Mouse (Mus musculus) retina, embryonic 14.5 days (tissue): ENCODE results near the gene Prr19.

Experiments
- DNase-seq: peaks from one replicate; pipeline ENCODE4 v3.0.0-alpha.2; 2015; ENCODE audit warnings: low spot score

The Prr19 gene

DNA sequence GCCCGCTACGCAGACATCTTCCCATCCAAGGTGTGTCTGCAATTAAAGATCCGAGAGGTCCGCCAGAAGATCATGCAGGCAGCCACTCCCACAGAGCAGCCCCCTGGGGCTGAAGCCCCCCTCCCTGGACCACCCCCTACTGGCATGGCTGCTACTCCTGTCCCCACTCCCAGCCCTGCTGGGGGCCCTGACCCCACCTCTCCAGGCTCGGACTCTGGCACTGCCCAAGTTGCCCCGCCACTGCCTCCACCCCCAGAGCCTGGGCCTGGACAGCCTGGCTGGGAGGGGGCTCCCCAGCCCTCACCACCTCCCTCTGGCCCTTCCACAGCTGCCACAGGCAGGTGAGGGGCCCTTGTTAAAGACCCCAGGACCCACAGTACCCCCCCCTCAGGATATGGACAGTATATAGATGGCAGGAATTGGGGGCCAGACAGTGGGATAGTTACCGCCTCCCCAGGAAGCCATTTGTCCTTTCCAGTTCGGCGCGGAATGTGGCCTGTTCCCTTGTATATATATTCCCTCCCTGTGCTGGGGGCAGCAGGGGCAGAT, 7.9 kb upstream of the Prr19 start:
- no peak for DNase-seq

DNA sequence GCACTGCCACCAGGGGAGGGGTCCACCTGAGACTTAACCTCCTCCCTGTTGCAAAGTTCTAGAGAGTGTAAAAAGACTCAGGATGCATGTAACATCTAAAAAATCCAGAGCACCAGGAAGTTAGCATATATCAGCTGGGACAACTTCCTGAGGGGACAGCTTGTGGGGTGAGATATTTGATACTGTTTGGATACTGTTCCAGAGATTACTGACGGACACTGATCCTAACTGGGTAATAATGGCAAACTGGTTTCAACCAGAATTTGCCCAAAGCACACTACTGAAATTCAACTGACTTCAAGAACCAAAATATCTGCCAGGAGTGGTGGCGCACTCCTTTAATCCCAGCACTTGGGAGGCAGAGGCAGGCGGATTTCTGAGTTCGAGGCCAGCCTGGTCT, 6.7 kb upstream of the Prr19 start:
- no peak for DNase-seq

- no peak for DNase-seq
Measured at GRCm38 (mm10) chr7:25294960-25295722, 6.1 kb upstream of the Prr19 start.

DNA sequence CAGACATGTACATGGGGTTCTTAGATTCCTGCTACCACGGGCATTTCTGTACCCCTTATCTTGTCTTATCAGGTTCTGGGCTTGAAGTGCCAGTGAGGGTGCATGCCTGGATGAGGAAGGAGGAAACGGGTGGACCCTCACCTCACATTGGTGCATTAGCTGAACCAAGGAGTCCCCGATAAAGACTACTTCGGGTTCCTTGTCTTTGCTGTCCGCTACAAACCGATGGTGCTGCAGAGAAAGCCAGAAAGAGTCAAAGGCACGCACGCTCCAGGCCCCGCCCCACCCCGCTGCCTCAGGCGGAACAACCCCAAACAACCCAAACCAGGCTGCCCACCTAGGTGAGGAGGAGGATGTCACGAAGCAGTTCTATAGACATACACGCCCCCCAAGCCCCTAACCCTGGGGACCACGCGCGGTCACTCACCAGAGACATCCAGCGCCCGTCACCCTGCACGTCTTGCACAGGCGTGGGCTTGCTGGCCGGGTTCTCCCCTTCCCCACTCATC, 4.2 kb upstream of the Prr19 start:
- DNase-seq: no peak

DNA sequence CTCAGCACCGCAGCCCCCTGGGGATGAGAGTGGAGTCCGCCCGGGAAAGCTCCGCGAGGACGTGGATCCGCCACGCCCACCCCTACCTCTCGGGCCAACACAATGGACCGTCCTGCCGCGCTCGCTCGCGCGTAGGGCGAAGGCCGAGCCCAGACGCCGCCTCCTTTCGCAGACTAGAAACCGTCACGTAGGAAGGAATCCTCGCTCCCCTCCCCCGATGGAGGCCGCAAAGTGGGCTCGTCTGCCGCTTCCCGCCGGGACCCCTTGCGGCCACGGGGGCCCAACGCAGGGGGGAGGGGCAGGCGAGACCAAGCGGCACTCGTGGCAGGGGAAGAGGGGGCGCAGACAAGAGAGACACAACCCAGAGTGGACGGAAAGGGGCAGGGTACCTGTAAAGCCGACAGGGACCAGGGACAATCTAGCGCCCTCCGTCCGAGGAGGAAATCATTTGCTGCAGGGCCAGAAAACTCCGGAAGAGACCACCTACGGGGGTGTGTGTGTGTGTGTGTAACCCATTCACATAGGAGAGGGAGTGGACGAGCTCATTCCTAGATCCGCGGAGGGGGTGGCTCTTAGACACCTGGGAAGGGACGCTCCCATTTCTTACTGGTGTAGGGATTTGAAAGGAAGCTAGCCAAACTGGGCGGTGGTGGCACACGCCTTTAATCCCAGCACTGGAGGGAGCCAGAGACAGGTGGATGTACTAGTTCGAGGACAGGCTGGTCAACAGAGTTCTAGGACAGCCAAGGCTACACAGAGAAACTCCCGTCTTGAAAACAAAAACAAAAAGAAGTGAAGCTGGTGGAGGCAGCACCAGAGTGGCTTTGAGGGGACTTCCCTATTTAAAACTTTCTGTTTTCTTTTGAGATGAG, 3.5 kb upstream of the Prr19 start, which contains the start of gene Pafah1b3:
Gene Pafah1b3, minus strand, starts transcription at position 533 of the 872 bp plus-strand sequence.
- DNase-seq: peak; percentile 97

DNA sequence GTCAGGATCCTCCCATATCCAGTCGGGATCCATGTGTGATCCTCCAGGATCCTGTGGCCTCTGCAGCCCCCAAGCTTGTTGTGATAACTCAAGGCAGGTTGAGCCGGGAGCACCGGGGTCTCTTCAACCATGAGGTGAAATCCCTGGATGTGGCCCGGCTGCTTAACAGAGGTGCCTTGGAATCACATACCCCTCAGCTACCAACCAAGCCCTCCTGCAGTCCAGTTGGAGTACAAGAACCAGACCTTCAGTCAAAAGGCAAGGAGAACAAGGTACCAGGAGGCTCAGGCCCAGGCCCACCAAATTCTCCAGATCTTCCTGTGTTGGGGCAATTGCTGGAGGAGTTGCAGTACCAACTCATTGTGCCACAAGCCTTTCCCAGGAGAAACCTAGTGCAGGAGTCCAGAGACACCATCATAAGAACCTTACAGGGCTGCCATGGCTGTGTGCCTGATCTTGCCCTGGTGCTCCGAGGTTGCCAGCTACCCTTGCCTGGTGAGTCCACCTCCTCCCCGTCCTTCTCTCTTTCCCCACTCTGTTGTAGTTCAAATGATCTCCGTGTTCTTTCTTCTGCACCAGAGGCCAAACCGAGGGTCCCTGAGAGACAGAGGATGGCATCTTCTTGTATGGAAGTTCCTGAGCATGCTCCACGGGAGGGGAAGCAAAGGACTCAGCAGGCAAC, 1.9 kb downstream of the Prr19 start:
- no peak for DNase-seq

DNA sequence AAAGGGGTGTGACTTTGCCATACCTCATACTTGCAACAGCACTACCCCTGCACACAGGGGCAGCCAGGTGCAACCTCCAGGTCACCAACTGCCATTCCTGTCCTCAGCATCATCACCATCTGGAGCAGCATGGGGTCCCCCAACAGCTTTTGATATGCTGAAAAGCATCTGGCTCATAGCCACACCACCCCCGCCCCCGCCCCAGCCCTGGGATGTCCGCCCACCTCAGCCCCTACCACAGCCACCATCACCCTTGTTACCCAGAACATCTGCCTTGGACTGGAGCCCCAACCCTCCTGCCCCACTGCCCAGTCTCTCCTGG, 2.4 kb downstream of the Prr19 start:
- no peak for DNase-seq

GRCm38 (mm10) chr7:25305481-25305880, 4.3 kb downstream of the Prr19 start:
- no peak for DNase-seq

- peak; percentile 77 for DNase-seq
Measured at GRCm38 (mm10) chr7:25305956-25306613, 4.9 kb downstream of the Prr19 start, which contains the start of gene Tmem145. Gene Tmem145 (plus strand): TSS chr7:25306106.

- DNase-seq: no peak
Measured at GRCm38 (mm10) chr7:25306614-25306996, 5.4 kb downstream of the Prr19 start.

DNA sequence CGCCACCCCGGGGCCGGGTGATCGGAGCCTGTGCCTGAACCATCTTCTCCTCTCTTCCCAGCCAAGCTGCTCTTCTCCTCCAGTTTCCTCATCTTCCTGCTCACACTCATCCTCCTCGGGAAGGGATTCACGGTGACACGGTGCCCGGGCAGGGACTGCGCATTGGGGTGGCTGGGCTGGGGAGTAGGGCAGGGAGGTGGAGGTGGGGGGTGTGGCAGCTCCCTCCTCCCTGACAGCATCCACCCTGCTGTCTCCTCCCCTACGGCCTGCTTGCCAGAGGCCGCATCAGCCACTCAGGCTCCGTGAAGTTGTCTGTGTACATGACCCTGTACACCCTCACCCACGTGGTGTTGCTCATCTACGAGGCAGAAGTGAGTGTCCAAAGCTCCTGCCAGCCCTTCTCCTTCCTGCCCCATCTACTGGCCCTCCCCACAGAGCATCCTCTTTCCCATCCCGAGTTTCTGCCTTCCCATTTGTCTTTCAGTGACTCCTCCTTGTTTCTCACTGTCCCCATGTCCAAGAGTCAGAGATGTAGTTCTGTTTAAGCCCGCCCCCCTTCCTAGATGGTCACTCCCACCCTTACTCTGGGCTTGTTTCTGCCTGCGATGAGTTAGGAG, 7.6 kb downstream of the Prr19 start:
- DNase-seq: no peak

DNA sequence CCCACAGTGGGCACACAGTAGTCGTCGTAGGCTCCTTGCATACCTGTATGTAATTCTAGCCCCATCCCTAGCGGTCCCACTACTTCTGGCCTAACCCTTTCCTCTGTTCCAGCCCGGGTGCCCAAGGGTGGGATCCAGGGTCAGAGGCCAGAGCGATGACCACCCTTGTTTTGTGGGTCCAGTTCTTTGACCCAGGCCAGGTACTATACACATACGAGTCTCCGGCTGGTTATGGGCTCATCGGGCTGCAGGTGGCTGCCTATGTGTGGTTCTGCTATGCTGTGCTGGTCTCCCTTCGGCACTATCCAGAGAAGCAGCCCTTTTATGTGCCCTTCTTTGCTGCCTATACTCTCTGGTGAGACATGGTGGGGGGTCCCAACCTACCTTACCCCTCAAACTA, 8.2 kb downstream of the Prr19 start:
- no peak for DNase-seq

DNA sequence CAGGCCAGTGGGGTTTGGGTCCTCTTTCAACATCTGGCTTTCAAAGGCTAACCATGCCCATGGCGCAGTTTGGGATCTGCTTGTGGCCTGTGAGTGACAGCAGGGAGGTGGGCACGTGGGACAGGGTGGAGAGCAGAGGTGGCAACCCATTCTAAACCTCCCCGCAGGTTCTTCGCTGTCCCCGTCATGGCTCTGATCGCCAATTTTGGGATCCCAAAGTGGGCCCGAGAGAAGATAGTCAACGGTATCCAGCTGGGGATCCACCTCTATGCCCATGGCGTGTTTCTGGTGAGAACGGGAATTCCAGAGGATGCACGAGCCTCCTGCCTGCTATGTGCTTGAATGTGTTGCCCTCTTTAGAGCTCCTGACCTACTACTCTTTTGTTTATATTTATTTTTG, 10.0 kb downstream of the Prr19 start:
- DNase-seq: no peak

DNA sequence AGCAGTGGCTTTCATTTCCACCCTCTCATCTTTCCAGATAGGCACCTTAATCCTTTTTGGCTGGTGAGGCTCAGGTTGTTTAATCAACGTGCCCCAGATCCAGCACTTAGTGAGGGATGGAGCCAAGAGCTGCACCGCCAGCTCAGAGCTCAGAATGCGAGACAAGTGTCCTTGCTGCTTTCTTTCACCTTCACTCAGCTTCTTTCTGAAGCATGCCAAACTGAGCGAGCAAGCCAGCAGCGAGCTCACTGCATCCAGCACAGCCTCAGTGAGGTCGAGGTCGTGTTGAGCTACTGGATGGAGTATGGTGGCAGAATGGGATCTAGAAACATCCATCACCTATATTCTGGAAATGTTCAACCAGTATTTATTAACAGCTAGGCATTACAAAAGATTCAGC, 12.1 kb downstream of the Prr19 start:
- no peak for DNase-seq

DNA sequence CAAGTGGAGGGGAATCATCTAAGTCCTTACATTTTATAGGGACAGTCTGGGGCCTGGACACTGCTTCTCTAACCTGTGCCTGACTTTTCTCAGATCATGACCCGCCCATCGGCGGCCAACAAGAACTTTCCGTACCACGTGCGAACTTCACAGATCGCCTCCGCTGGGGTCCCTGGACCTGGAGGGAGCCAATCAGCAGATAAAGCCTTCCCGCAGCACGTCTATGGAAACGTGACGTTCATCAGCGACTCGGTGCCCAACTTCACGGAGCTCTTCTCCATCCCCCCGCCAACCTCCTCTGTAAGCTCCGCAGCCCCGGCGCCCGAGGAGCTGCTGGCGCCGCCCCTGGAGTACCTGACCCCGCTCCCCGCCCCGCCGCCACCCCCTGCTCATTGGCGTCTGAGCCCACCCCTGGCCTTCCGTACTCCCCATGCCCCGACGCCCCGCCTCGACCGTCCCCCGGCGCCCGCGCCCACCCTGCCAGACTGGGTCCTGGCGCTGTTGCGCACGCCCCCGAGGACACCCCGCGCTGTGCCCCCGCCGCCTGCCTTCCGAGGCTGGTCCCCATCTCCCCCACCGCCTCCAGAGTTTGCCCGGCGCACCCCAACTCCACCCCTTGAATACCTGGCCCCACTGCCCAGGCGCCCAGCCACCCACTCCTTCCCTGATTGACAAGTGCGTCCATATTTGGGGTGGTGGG, 13.5 kb downstream of the Prr19 start:
- no peak for DNase-seq

DNA sequence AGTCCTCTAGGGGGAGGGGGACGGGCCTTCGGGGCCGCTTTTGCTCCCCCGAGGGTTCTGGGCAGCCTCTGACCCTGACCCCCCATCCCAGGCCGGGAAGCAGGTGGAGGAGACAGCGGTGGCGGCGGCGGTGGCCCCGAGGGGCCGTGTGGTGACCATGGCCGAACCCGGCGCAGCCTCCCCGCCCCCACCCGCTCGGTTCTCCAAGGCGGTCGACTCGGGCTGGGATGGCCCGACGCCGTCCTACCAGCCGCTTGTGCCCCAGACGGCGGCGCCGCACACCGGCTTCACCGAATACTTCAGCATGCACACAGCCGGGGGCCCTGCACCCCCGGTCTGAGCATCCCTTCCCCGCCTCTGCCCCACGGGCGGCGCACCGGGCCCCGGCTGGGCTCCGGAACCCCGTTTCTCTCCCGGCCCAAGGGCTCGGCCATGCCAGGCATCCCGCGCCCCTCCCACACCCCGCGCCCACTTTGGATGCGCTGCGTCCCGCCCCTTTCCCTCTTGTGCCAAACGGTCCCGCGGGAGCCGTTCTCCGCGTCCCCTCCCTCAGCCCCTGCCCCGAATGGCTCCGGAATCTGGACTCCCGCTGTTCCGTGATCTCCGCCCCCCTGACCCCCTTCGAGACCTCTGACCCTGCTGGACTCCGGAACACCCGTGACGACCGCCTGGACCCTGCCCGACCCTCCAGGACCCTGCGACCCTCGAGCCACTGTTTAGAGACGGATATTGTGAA, 14.3 kb downstream of the Prr19 start:
- peak; percentile 33 for DNase-seq

GRCm38 (mm10) chr7:25316532-25317445, 15.6 kb downstream of the Prr19 start, which contains the start of gene Megf8:
Gene Megf8 (plus strand): TSS chr7:25317164.
- DNase-seq: peak; percentile 100

DNA sequence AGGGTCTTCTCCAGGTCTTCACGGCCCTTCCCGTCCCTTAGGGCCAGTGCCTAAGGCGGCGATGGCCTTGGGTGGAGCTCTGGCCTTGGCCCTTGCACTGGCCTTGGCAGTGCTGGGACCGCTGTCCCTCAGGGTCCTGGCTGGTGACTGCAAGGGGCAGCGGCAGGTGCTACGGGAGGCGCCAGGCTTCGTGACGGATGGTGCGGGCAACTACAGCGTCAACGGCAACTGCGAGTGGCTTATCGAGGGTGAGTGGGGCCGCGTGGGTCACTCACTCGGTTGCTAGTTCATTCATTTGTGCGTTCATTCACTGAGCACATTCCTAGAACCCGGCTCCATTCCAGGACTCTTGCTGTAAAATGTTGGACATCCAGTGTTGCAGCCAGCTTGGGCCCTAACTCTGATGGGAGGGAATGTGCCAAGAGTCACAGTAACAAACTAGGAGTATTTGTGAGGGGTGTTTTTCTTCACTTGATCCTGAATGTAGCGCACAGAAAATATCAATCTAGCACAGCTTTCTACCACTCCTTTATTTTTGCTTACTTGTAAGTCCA, 16.3 kb downstream of the Prr19 start:
- DNase-seq: no peak
